Mouse (Mus musculus) adrenal gland, adult 8-10 months (tissue): ENCODE results near the gene Lgals4. TPM values are rescaled to one million over a fixed set of nuclear protein-coding genes. Genes with fewer than 3 reads are reported as not detected.
A peak's percentile ranks its signal among the peaks of the same experiment; 100 is the strongest.

Source experiments
- DNase-seq: peaks from one replicate; pipeline ENCODE4 v3.0.0; 2022
- total RNA-seq, 4 experiments: library from RNA; stranded (reverse); gene quantifications; 2 replicates each; pipeline ENCODE4 v1.2.4; 2022

The Lgals4 gene
- total RNA-seq, 4 experiments from 2014 or later = 6.6 to 34.6 (median 18.8) TPM

GRCm38 (mm10) chr7:28808957-28809393 is 24.7 kb upstream of the Lgals4 start:
- DNase-seq = peak; percentile 93

GRCm38 (mm10) chr7:28809401-28810089 is 24.1 kb upstream of the Lgals4 start:
- DNase-seq = peak; percentile 54

- peak; percentile 99 for DNase-seq
These were observed 23.3 kb upstream of the Lgals4 start for GRCm38 (mm10) chr7:28810107-28811066.

- DNase-seq = peak; percentile 89
These were observed 22.4 kb upstream of the Lgals4 start for GRCm38 (mm10) chr7:28811228-28811627.

- DNase-seq = no peak
These were observed 21.9 kb upstream of the Lgals4 start for GRCm38 (mm10) chr7:28811640-28812275.

- DNase-seq = no peak
These were observed 21.2 kb upstream of the Lgals4 start for GRCm38 (mm10) chr7:28812436-28812835.

- DNase-seq = no peak
These were observed 20.7 kb upstream of the Lgals4 start for GRCm38 (mm10) chr7:28812949-28813348.

GRCm38 (mm10) chr7:28814306-28815034 is 19.2 kb upstream of the Lgals4 start:
- DNase-seq = no peak

- no peak for DNase-seq
These were observed 18.4 kb upstream of the Lgals4 start for GRCm38 (mm10) chr7:28815230-28815629.

GRCm38 (mm10) chr7:28816201-28816600 is 17.5 kb upstream of the Lgals4 start:
- no peak for DNase-seq

- no peak for DNase-seq
These were observed 16.7 kb upstream of the Lgals4 start for GRCm38 (mm10) chr7:28816920-28817319.

- no peak for DNase-seq
These were observed 16.1 kb upstream of the Lgals4 start for GRCm38 (mm10) chr7:28817524-28817923.

GRCm38 (mm10) chr7:28817957-28818356 is 15.7 kb upstream of the Lgals4 start:
- DNase-seq = no peak

GRCm38 (mm10) chr7:28818436-28818835 is 15.2 kb upstream of the Lgals4 start:
- DNase-seq = no peak

GRCm38 (mm10) chr7:28818861-28819452 is 14.7 kb upstream of the Lgals4 start:
- DNase-seq = no peak

GRCm38 (mm10) chr7:28819571-28819970 is 14.1 kb upstream of the Lgals4 start:
- no peak for DNase-seq

- DNase-seq = no peak
These were observed 13.0 kb upstream of the Lgals4 start for GRCm38 (mm10) chr7:28820358-28821260.

GRCm38 (mm10) chr7:28821261-28821831 is 12.3 kb upstream of the Lgals4 start:
- DNase-seq = no peak

- no peak for DNase-seq
These were observed 11.1 kb upstream of the Lgals4 start for GRCm38 (mm10) chr7:28822556-28822955.
